Mouse (Mus musculus) large intestine, adult 2 months (tissue): Measurements from ENCODE around the gene Pecam1. TPM values are rescaled to one million over a fixed set of nuclear protein-coding genes. Genes with fewer than 3 reads are reported as not detected.
A peak's percentile ranks its signal among the peaks of the same experiment; 100 is the strongest.
"Not testable (repeated sequence)": the region's sequence is repeated elsewhere in the genome, so short reads cannot be mapped to it uniquely, and the experiment has no call there.

Experiments used
- DNase-seq: peaks from one replicate; pipeline ENCODE4 v3.0.0-alpha.2; 2012; ENCODE audit warnings: low read depth, low spot score
- WGBS: fragments of 180-500 bp; shearing (Covaris S2); methylation state at CpG from one replicate; pipeline ENCODE4 v1.1.7; 2018; 5-methylcytosine and 5-hydroxymethylcytosine counted together
- polyA plus RNA-seq: library from polyadenylated mRNA; depleted of rRNA; stranded (reverse); fragments of >200 nt; gene quantifications from 2 replicates; pipeline ENCODE4 v1.2.3, GENCODE M21; 2012; rRNA removed

Gene Pecam1
- 15.8 and 21.1 TPM in 2 replicates for polyA plus RNA-seq

DNA sequence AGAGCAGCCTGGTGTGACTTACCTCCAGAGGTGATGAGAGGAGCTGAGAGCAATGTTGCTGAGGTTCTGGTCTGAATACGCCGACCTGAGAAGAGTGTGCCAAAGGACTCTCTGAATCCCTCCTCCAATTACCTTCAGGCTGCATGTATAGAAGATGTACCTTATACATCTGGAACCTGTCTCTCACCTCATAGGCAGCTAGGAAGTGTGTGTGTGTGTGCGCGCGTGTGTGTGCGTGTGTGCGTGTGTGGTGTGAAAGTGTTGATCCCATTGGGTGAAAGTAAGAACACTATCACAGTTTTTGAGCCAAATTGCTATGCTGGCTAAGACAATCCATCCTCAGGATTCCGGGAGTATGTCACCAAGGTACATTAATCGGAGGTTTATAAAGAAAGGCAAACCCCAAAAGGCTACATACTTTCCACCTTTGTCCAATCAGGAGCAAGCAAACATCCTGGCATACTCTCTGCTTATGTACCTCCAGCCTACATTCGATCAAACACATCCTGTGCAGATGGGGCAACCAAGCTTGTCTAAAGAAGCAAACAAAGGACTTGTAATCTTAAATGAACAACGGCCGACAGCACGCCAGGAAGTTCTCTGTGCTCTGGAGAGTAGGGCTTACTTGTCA lies at the start of gene Pecam1:
TSS of gene Pecam1 (minus strand) at position 508 of the 631 bp plus-strand sequence.
- WGBS: 70% methylated on average over 13 of the region's 13 CpGs
- DNase-seq: no peak

DNA sequence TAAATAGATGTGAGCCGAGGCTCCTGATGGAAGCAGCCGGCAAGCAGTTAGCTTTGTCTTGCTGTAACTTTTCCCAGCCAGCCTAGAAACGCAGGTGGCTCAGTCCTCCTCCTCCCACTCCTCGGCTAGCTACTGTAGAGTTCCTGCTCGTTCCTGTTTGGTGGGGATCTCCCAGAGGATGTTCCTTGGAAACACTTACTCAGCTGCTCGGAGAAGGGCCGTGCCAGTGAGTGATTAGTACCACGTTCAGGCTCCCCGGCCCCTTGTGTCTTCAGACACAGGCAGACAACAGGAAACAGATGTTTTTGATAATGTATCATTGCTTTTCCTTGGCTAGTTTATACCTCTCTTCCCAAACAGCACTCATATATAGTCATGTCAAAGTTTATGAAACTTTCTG lies 45.3 kb upstream of the Pecam1 start:
- WGBS: 65% methylated on average over 9 of the region's 9 CpGs
- no peak for DNase-seq

DNA sequence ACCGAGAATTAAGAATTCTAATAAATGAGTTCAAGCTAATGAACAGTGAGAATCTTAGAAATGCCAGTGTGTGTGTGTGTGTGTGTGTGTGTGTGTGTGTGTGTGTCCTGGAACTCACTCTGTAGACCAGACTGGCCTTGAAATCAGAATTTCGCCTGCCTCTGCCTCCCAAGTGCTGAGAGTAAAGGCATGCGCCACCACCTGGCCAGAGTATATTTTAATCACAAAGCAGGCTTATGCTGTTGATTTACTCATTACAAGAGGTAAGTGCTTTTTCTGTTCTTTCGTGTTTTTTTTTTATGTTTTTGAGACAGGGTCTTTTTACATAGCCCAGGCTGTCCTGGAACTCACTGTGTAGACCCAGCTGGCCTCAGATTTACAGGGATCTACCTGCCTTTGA lies 43.4 kb upstream of the Pecam1 start:
- 72% methylated on average over 4 of the region's 4 CpGs for WGBS
- DNase-seq: no peak

DNA sequence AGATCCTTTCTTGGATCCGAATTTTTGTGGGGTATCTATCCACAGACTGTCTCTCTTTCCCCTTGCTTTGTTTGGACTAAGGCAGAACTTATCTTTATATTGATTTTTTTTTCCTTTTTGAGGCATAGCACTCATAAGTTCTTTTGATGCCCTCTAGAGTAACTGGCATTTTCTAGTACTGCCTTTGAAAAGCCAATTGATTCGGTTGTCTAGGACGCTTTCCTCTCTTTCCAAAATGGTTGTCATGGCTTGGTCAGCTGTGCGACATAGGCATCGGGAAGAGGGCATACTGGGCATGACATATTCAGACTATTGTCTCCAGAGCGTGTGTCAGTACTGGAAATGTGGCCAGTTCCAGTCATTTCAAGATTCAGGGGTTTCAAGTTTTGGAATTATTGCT lies 39.2 kb upstream of the Pecam1 start:
- WGBS: under 1% methylated on average over 6 of the region's 6 CpGs
- DNase-seq: no peak

DNA sequence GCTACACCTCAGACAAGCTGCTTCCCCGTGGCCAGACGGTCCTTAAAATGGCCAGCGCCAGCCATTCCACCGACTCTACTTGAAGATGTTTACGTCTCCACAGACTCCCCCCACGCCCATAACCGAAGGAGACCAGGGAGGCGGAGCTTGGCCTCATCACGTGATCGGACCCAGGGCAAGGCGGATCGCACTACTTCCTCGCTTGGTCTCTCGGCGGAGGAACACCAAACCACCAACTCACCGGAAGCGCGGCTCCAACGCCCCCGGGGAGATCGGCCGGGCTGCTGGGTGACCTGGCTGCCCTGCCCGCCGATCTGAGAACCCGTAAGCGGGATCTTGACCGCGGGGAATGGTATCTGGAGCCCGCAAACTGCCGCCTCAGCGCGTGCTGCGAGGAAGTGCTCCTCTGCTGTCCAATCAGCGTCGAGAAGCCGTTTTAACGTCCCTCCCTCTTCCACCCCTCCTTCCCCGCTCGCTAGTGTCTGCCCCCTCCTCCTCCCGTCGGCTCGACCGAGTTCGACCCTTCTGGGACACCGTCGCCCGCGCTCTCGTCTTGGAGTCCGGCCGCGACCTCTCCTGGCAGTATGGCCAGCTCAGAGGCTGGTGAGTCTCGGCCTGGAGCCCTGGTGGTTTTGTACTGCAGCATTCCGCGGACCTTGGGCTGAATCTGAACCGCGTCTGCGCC lies 38.5 kb upstream of the Pecam1 start, which contains the start of the genes Ddx5 and Cep95:
TSS of gene Ddx5 (minus strand) at position 411 of the 685 bp plus-strand sequence.
TSS of gene Cep95 (plus strand) at position 478 of the 685 bp plus-strand sequence.
- DNase-seq: peak; percentile 93
- under 1% methylated on average over 58 of the region's 58 CpGs for WGBS

DNA sequence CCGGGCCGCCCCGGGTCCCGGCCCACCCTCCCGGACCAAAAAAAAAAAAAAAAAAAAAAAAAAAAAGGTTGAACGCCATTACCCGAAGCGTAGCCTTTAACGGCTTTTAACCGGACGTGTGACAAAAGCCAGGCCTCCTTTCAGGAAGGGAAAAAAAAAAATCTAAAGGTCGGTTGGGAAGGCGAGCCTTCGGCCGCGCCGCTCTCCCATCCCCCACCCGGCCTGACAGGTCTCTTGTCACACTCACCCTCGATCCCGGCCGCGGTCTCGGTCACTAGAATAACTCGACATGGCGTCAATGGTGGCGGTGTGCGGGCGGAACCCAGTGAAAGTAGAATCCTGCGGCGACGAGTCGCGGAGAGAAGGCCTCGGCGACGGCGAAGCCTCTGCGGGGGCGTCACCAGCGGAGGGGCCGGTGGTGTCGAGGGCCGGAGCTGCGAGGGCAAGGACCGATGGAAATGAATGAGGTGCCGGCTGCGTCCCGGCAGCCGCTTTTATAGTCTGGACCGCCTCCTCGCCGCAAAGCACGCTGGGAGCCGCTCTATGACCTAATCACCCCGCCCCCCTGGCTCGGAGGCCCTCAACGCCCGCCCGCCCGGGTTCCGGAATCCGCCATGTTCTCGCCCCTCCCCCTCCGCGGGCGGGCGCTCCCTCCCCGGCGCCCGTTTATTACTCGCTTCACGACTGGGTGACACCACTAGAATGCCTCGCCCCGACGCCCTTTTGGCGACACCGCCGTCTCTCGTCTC lies 37.8 kb upstream of the Pecam1 start:
- under 1% methylated on average over 74 of the region's 79 CpGs for WGBS
- peak; percentile 87 for DNase-seq

DNA sequence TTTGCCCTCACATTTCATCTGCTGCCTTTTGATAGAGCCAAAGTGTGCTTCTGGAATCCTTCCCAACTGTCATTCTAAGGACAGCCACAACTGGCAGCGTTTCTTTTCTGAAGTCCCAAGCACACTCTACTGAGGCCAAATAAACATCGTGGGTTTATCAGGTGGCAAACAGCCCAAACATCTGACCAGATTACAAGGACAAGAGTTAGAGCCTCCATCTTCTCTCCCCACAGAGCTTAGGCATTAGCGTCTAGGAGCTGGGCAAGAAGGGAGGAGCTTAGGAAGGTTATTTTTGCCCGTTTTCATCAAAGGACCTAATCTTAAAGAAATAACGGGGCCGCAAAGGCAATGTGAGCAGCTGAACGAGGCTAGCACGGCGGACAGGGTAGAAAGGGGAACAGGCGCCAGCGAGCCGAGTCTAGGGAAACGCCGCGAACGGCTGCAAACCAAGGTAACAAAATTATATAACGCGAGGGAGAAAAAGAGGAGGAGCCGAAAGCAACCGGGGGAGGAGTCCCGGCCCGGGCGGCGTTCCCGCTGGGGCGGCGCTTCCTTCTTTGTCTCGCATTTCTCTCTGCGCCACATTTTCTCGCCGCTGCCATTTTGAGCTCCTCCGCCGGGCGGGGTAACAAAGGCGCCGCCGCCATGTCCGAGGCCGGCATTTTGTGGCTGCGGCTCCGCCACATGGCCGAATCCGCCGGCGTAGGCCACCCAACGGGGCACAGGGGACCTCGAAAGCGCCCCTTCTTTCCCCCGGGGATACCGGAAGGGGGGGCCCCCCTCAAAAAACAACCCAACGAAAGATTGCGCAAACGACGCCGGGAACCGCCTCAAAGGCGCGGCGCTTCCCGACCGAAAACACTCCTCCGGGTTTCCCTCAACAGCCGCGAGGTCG lies 37.0 kb upstream of the Pecam1 start:
- under 1% methylated on average over 65 of the region's 65 CpGs for WGBS
- DNase-seq: no peak

DNA sequence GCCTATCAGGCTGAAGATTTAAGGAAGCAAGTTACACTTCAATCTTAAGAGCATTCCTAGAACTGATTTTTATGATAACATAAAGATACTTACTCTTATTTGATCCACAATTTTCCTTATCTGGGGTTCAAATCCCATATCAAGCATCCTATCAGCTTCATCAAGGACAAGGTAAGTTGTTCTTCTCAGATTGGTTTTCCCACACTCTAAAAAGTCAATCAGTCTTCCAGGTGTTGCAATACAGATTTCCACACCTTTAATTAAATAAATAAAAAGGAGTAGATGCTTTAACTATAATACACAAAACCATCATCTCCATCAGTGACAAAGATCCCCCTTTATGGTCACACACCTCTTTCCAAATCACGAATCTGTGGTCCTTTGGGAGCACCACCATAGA lies 34.6 kb upstream of the Pecam1 start:
- no peak for DNase-seq
- WGBS: 30% methylated on average over 1 of the region's 1 CpGs

DNA sequence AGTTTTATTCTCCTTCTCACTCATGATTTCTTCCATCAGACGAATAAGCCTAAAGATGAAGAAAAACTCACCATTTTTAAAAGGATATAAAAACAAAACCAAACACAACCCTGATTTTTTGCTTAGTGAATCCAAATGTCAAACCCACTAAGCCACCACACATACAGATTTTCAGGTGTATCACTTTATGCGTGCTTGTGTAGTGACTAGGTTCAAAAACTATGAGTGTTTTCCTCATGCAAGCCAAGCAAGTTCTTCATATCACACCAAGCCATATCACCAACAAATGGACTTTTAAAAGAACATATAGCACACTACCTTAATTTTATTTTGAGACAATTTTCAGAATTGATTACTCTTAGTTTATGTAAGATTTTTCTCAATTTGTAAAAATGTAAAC lies 34.0 kb upstream of the Pecam1 start:
- 52% methylated on average over 2 of the region's 2 CpGs for WGBS
- DNase-seq: no peak

DNA sequence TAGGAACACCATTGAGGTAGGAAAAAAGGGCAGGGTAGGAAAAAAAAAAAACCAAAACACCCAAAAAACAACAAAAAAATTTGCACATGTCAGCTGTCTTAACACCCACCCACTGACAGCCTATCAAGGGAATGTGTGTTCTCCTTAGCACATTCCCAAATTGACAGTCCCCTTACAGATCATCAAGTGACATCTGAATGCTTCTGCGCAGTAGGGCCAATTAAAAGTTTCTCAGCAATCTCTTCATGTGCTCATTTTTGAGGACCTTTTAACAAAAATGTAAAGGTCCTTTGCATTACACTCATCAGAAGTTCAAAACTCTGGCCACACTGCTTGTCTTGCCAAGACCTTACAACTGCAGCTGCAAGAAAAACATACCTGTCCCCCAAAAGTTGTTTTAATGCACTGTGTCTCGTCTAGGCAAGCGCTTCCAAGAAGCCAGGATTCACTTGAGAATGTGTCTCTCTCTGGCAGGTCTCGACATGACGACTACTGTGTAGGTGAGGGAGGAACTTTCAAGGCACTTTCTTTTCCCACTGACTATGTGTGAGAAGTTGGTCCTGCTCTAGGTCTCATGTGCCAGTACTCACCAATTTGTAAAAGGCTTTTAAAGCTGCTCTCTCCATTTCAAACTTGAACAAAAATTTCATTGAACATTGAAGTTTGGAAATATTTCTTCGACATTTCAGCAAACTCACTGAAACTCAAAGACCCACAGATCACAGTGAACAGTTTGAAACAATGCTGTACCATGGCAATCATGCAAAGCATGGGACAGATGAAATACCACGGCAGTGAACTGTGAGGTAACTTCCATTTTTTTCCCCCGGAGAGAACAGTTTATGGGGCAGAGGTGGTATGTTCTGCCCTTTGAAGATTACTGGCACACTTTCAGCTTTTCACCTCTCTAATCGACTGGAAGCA lies 32.7 kb upstream of the Pecam1 start:
- no peak for DNase-seq
- 51% methylated on average over 9 of the region's 9 CpGs for WGBS

DNA sequence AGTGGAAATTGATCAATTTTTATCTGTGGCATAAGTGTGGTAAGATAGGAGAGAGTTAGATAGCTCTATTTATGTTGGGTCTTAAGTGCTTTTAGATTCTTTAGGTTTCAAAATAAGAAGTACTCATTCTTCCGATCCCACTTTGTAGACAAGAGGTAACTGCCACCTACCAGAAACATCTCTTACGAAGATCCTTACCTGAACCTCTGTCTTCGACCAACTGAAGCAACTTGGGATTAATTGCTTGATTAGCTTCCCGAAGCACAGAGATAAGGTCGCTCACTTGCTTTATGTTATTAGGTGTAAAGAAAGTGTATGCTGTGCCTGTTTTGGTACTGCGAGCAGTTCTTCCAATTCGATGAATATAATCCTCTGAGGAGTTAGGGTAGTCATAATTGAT lies 31.8 kb upstream of the Pecam1 start:
- not testable (repeated sequence) for DNase-seq
- WGBS: 80% methylated on average over 7 of the region's 7 CpGs

DNA sequence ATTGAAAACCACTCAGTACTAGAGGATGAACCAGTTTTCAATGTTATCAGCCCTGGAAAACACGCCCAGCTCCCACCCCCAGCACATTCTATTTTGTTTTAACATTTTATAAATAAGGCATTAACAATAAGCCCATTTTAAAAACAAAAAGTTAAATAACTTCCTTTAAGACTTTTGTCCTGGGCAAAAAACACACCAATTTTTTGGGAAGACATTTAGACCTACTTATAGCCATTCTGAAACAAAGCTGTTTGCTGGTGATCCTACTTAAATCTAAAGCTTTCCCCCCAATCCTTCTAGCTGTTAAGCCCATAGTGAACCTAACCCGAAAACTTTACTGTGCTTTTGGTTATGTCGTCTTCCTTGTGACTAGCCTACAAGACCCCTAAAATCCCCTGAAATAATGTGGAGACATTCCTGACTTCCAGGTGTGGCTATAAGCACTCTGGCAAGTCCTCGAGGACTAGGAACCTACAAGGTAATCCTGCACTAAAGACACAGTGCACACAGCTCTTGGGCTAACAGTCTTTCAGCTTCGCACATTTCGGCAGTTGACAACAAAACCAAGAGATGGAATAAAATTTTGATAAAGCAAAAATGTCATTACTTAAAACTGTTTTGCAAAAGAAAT lies 30.3 kb upstream of the Pecam1 start:
- 57% methylated on average over 6 of the region's 6 CpGs for WGBS
- DNase-seq: no peak

DNA sequence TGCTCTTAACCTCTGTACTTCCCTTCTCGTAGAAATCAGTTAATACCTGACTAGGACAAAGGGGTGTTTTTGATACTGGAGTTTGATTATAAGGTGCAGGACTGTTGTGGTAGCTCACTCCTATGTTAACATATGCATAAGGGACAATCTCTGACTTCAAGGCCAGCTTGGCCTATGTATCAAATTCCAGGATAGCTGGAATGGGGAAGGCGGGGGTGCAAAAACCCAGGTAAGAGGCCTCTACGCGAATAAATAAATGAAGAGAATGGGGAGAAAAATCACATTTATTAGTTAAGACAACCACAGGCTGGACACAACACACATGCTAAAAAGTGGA lies 29.6 kb upstream of the Pecam1 start:
- 41% methylated on average over 4 of the region's 4 CpGs for WGBS

DNA sequence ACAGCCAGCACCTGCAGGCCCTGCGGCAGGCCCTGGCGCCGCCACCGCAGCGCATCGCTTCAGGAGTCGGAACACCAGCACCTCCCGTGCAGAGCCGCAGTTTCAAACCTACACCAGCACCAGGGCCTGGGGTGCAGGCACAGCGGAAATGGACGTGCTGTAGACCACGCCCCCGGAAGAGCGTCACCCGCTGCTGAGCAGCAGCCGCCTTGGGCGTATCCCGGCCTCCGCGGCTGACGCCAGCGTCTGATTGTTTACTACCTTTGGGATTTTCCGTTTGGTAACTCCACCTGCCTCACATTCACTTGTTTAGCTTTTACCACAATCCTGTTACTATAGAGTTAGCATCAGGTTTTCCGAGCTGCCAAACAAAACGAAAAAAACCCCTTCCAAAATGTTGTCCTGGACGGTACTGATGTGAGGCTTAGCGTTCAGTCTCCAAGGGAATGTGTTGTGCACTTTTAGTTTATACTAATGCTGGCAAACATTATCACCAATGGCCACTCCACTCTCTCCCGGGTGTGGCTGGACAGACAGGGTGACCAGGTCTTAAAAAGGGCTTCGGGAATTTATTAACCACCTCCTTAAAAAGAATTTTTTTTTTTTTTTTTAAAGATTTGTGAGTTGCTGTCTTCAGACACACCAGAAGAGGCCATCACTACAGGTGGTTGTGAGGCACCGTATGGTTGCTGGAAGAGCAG lies 29.1 kb upstream of the Pecam1 start, which contains the start of gene Polg2:
TSS of gene Polg2 (minus strand) at position 150 of the 701 bp plus-strand sequence.
- DNase-seq: peak; percentile 86
- WGBS: under 1% methylated on average over 30 of the region's 30 CpGs

More for the DNA sequence above, 29.6 kb upstream of the Pecam1 start:
- DNase-seq: no peak

DNA sequence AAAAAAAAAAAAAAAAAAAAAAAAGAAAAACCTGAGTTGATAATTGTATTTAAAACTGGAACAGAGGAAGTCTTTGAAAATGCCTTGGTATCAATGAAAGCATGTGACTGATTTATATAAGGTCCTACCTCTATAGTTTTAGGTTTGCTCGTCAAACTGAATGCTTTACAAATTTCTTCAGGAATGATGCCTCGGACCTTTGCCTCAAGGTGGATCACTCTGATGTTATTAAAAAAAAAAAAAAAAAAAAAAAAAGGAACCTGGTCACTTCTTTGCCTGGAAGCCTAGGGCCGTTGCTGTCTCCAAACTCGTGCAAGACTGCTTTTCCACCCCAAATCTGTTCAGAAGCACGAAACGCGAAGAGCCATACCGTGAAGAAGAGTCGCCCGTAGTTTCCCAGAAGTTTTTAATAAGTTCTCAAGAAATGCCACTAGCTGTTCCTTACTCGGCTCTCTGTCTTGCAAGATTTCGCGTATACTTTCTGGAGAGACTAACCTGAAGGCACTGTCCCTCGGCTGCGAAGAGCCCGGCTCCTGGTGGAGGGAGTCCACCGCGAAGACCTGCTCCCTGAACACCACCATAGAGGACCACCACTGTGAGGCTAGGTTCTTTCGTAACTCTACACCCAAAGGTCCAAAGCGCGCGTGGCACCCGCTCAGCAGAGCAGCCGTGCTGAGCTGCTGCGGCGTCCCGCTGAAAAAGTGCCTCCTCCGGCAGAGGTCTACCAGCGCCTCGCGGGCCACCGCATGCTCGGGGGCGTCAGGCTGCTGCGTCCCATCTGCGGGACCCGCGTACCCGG lies 28.4 kb upstream of the Pecam1 start:
- WGBS: under 1% methylated on average over 39 of the region's 39 CpGs
- no peak for DNase-seq

DNA sequence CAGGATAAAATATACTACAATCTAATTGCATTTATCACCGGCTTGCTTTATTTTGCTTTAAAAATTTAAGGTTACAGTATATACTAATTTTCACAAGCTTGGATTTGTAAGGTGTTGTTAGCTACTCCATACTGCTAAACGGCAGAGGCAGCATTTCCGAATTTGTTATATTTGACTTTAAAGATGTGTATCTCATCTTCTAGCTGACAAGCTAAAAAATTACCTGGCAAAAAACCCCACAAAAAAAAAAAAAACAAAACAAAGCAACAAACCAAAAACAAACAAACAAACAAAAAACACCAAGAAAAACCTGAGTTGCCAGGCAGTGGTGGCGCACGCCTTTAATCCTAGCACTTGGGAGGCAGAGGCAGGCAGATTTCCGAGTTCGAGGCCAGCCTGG lies 27.7 kb upstream of the Pecam1 start:
- WGBS: 55% methylated on average over 7 of the region's 7 CpGs
- no peak for DNase-seq

DNA sequence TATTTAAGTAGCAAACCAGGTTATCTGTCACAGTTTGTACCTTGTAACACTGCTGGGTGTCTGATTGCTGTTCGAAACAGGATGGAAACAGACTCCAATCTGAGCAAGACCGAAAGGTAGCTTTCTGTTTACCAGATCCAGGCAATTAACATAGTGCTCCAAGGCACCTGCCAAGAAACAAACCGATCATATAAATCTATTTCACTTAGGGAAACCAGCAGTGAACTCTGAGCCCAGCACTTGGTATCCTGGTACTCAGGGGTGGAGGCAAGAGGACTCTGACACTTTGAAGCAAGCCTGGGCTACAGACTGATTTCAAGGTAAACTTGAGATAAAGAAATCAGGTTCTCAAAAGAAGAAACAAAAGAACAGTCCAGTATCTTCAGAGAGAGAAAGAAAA lies 27.0 kb upstream of the Pecam1 start:
- 31% methylated on average over 3 of the region's 3 CpGs for WGBS
- peak; percentile 76 for DNase-seq
